Mouse (Mus musculus) G1E (cell line): ENCODE measurements around the gene Psmb6.

Experiments
- CTCF ChIP-seq: IDR thresholded peaks from 2 replicates; pipeline ENCODE4 v1.5.1; 2012; ENCODE audit warnings: low read depth, low read length, inconsistent platforms, mixed read lengths
- GATA1 ChIP-seq: IDR thresholded peaks from 2 replicates; pipeline ENCODE4 v1.6.1; 2012; ENCODE audit warnings: borderline replicate concordance, low read length, inconsistent platforms, mixed read lengths
- TAL1 ChIP-seq: conservative IDR thresholded peaks from 2 replicates; pipeline ENCODE4 v1.6.1; 2012; ENCODE audit warnings: low read depth, low read length, inconsistent platforms, mixed read lengths

DNA sequence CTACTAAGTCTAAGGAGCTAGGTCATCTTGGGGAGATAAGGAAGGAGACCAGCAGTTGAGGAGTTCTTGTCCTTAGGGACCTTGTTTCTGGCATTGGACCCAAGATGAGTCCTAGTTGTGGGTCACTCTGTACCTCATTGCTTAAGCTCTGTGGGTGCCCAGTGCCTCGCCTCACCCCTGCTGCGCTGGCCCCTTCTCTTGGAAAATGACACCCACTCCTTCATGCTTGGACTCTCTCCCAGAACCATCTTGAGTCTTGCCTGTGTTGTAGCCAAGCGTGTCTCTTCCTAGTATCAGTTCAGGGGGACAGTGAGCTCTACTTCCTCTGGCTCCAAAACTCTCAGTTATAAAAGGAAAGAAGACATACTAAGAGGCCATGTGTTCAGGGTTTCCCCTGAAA, 36.0 kb upstream of the Psmb6 start:
- TF ChIP-seq TAL1 (no peak), CTCF (no peak), GATA1 (no peak)
